Mouse (Mus musculus) kidney, postnatal 25 days (tissue): ENCODE measurements around the gene Gm11562.

Experiments used
- DNase-seq, 2 experiments: peaks; one replicate each; pipeline ENCODE4 v3.0.0; 2021; ENCODE audit warnings: mixed read lengths in 2 of 2

Gm11562 gene

DNA sequence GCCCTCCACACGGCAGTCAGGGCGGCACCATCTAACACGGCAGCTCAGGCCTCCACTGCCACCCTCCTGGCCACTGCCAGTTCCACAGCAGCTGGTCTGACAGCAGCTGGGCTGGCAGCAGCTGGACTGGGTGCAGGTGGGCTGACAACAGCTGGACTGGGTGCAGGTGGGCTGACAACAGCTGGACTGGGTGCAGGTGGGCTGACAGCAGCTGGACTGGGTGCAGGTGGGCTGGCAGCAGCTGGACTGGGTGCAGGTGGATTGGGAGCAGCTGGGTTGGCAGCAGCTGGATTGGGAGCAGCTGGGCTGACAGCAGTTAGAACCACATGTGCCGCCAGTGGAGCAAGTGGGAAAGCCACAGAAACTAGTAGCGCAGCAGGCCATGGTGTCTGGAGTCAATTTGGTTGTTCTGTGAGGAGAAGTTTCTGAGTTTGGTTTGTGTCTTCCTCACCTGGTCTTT lies 37.0 kb downstream of the Gm11562 start, which contains the start of gene Krtap1-4:
Krtap1-4 (minus strand) TSS at position 410 of the 460 bp plus-strand sequence.
- no peak for DNase-seq

- no peak for DNase-seq
Observed at GRCm38 (mm10) chr11:99581564-99581963, 38.7 kb downstream of the Gm11562 start.

- DNase-seq = no peak
Observed at GRCm38 (mm10) chr11:99581051-99581450, 39.2 kb downstream of the Gm11562 start.

DNA sequence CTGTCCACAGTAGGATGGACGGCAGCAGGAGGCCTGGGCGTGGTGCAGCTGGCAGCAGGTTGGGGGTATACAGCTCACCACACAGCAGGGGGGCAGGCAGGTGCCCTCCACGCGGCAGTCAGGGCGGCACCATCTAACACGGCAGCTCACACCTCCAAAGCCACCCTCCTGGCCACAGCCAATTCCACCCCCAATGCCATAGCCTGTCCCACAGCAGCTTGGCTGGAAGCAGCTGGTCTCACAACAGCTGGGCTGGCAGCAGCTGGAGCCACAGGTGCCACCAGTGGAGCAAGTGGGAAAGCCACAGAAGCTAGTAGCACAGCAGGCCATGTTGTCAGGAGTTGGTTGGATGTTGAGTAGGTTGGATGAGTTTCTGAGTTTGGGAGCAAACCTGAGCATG lies 39.6 kb downstream of the Gm11562 start, which contains the start of gene Krtap1-5:
Krtap1-5 (minus strand) TSS at position 381 of the 400 bp plus-strand sequence.
- no peak for DNase-seq

GRCm38 (mm10) chr11:99574106-99574505 lies 46.1 kb downstream of the Gm11562 start:
- DNase-seq = peak; percentile 66 to 77

GRCm38 (mm10) chr11:99573164-99573563 lies 47.1 kb downstream of the Gm11562 start:
- DNase-seq = no peak
